Mouse (Mus musculus) forebrain, embryonic 10.5 days (tissue): Measurements from ENCODE around the gene Hmx3. TPM values are rescaled to one million over a fixed set of nuclear protein-coding genes. Genes with fewer than 3 reads are reported as not detected.

Experiments
- DNase-seq: peaks from one replicate; pipeline ENCODE4 v3.0.0-alpha.2; 2017; ENCODE audit warnings: low spot score; ENCODE audit errors: extremely low spot score
- H3K27ac ChIP-seq: fragments of 300-500 bp; sonication (generic); 2 replicates; pipeline ENCODE4 v1.5.1; 2016; ENCODE audit warnings: mild to moderate bottlenecking
- H3K27me3 ChIP-seq: fragments of 300-500 bp; sonication (generic); 2 replicates; pipeline ENCODE4 v1.6.1; 2016; ENCODE audit warnings: mild to moderate bottlenecking; ENCODE audit not compliant: poor library complexity, severe bottlenecking
- H3K36me3 ChIP-seq: fragments of 300-500 bp; sonication (generic); replicated peaks from 2 replicates; pipeline ENCODE4 v1.6.1; 2016; ENCODE audit warnings: mild to moderate bottlenecking, moderate library complexity
- H3K4me1 ChIP-seq: fragments of 300-500 bp; sonication (generic); 2 replicates; pipeline ENCODE4 v1.6.1; 2016
- H3K4me3 ChIP-seq: fragments of 300-500 bp; sonication (generic); 2 replicates; pipeline ENCODE4 v1.5.1; 2016; ENCODE audit warnings: mild to moderate bottlenecking, moderate library complexity
- H3K9me3 ChIP-seq: fragments of 300-500 bp; sonication (generic); 2 replicates; pipeline ENCODE4 v1.6.1; 2016; ENCODE audit warnings: mild to moderate bottlenecking, moderate library complexity
- WGBS: fragments of 180-500 bp; shearing (Covaris S2); methylation state at CpG from one replicate; pipeline ENCODE4 v1.1.7; 2016; 5-methylcytosine and 5-hydroxymethylcytosine counted together
- polyA plus RNA-seq: library from polyadenylated mRNA; unstranded; fragments of >200 nt; fragmentation: Nextera tagmentation; extraction: Ambion mirVana; gene quantifications from 2 replicates; pipeline ENCODE4 v1.2.1, GENCODE M21; 2016

Gene Hmx3
- not detected in 2 replicates for polyA plus RNA-seq

DNA sequence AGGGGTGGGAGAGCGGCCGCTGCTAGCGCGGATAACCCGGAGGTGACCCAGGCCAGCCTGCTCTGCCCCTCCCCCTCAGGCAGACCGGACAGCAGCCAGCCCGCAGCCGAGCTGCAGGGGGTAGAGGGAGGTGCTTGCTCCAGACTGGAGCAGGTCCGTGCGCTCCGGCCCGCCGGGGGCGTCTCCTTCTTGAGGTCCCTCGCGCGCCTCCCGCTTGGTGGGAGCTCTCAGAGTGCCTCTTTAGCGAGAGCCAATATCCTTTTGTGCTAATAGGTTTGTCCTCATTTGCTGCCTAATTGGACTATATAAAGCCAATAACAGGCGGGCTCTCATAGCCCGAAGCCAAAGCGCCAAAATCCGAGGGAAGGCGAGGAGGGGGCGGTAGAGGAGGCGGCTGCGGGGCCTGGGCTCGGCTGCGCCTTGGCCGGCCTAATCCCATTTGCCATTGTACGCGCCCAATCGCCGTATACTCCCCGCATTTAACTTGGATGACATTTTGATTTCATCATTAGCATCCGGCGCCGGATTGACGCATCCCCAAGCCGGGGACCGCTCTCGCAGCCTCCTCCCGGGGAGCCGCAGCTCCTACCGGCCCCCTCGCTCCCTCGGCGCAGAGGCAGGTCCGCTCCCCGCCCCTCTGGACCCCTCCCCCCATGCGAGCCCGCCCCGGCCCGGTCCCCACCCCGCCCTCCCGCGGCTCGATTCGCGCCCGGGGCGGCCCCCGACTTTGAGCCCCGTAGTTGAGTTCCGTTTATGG is at the start of gene Hmx3:
Hmx3 (plus strand) TSS at position 753 of the 757 bp plus-strand sequence.
- peaks cover 36% of the 10 kb centered on the region for H3K4me1 ChIP-seq
- peak within 1 kb of the TSS; percentile 56 for H3K4me3 ChIP-seq
- peak; percentile 77 for DNase-seq
- H3K36me3 ChIP-seq, result no peaks in the 10 kb centered on the region
- peaks cover 100% of the 10 kb centered on the region for H3K27me3 ChIP-seq
- WGBS, result under 1% methylated on average over 65 of the region's 65 CpGs
- H3K9me3 ChIP-seq, result no peaks in the 10 kb centered on the region
- H3K27ac ChIP-seq, result peak within 1 kb of the TSS; percentile 60; the same call in 1 of the 2 replicates

GRCm38 (mm10) chr7:131503739-131504138 is 38.9 kb upstream of the Hmx3 start:
- WGBS, result 76% methylated on average over 2 of the region's 2 CpGs
- Histone ChIP-seq H3K36me3 (no peaks in the 10 kb centered on the region), H3K4me1 (no peaks in the 10 kb centered on the region), H3K9me3 (no peaks in the 10 kb centered on the region), H3K4me3 (no peak overlapping the region), H3K27ac (no peak overlapping the region), H3K27me3 (no peaks in the 10 kb centered on the region)
- DNase-seq, result no peak

DNA sequence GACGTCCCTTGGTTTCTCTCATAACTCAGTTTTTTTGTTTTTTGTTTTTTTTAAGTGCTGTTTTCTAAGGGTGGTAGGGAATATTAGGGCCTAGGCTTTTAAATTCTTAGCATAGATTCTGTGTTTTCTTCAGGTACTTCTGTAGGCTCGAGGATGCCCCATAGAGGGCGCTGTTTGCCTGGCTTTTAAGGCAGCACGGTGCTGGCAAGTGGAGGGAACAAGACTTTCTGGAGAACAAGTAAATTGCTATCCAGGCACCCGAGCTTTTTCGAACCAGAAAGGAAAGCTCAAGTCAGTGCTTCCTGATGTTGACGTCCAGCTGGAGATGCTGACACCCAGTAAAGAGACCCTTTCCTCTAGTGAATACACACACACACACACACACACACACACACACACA is 2.7 kb upstream of the Hmx3 start:
- Histone ChIP-seq H3K4me3 (no peak overlapping the region), H3K27me3 (peaks cover 99% of the 10 kb centered on the region), H3K4me1 (peaks cover 36% of the 10 kb centered on the region), H3K9me3 (no peaks in the 10 kb centered on the region), H3K36me3 (no peaks in the 10 kb centered on the region), H3K27ac (no peak overlapping the region)
- peak; percentile 87 for DNase-seq
- 0% methylated on average over 7 of the region's 7 CpGs for WGBS

- no peaks in the 10 kb centered on the region for H3K36me3 ChIP-seq
- H3K27ac ChIP-seq, result no peak overlapping the region
- peaks cover 100% of the 10 kb centered on the region for H3K27me3 ChIP-seq
- H3K4me3 ChIP-seq, result peak overlapping the region; percentile 56
- H3K4me1 ChIP-seq, result peaks cover 36% of the 10 kb centered on the region
- under 1% methylated on average over 41 of the region's 41 CpGs for WGBS
- no peaks in the 10 kb centered on the region for H3K9me3 ChIP-seq
- DNase-seq, result peak; percentile 37
Measured at GRCm38 (mm10) chr7:131541184-131542114, 1.2 kb upstream of the Hmx3 start.

GRCm38 (mm10) chr7:131542872-131543622 is 380 bp downstream of the Hmx3 start:
- WGBS, result under 1% methylated on average over 68 of the region's 71 CpGs
- peak overlapping the region; percentile 56 for H3K4me3 ChIP-seq

GRCm38 (mm10) chr7:131543623-131544481 is 1.2 kb downstream of the Hmx3 start:
- Histone ChIP-seq H3K4me1 (peaks cover 36% of the 10 kb centered on the region), H3K9me3 (no peaks in the 10 kb centered on the region), H3K27me3 (peaks cover 100% of the 10 kb centered on the region), H3K36me3 (no peaks in the 10 kb centered on the region), H3K4me3 (peak overlapping the region; percentile 56), H3K27ac (no peak overlapping the region)
- DNase-seq, result peak; percentile 65
- WGBS, result under 1% methylated on average over 75 of the region's 75 CpGs

More at GRCm38 (mm10) chr7:131542872-131543622, 380 bp downstream of the Hmx3 start:
- Histone ChIP-seq H3K4me1 (peaks cover 36% of the 10 kb centered on the region), H3K27ac (peak overlapping the region; percentile 60; the same call in 1 of the 2 replicates), H3K27me3 (peaks cover 100% of the 10 kb centered on the region), H3K9me3 (no peaks in the 10 kb centered on the region), H3K36me3 (no peaks in the 10 kb centered on the region)
- peak; percentile 60 for DNase-seq

GRCm38 (mm10) chr7:131544871-131545270 is 2.2 kb downstream of the Hmx3 start:
- H3K4me3 ChIP-seq, result no peak overlapping the region
- H3K4me1 ChIP-seq, result peaks cover 36% of the 10 kb centered on the region
- no peak for DNase-seq

GRCm38 (mm10) chr7:131545701-131546385 is 3.2 kb downstream of the Hmx3 start:
- H3K36me3 ChIP-seq, result no peaks in the 10 kb centered on the region
- H3K27ac ChIP-seq, result no peak overlapping the region
- H3K27me3 ChIP-seq, result peaks cover 100% of the 10 kb centered on the region
- peaks cover 36% of the 10 kb centered on the region for H3K4me1 ChIP-seq
- no peak overlapping the region for H3K4me3 ChIP-seq
- 1% methylated on average over 13 of the region's 13 CpGs for WGBS
- no peak for DNase-seq
- no peaks in the 10 kb centered on the region for H3K9me3 ChIP-seq

More at GRCm38 (mm10) chr7:131544871-131545270, 2.2 kb downstream of the Hmx3 start:
- Histone ChIP-seq H3K27ac (no peak overlapping the region), H3K9me3 (no peaks in the 10 kb centered on the region), H3K27me3 (peaks cover 100% of the 10 kb centered on the region), H3K36me3 (no peaks in the 10 kb centered on the region)
- WGBS, result under 1% methylated on average over 5 of the region's 5 CpGs

- H3K9me3 ChIP-seq, result no peaks in the 10 kb centered on the region
- H3K27me3 ChIP-seq, result peaks cover 100% of the 10 kb centered on the region
- H3K36me3 ChIP-seq, result no peaks in the 10 kb centered on the region
- H3K4me1 ChIP-seq, result peaks cover 32% of the 10 kb centered on the region
- H3K4me3 ChIP-seq, result no peak overlapping the region
- no peak overlapping the region for H3K27ac ChIP-seq
- no peak for DNase-seq
- WGBS, result 0% methylated on average over 2 of the region's 2 CpGs
Measured at GRCm38 (mm10) chr7:131546423-131546822, 3.8 kb downstream of the Hmx3 start.

- Histone ChIP-seq H3K4me1 (peaks cover 27% of the 10 kb centered on the region), H3K27ac (no peak overlapping the region), H3K27me3 (peaks cover 100% of the 10 kb centered on the region), H3K4me3 (no peak overlapping the region), H3K36me3 (no peaks in the 10 kb centered on the region), H3K9me3 (no peaks in the 10 kb centered on the region)
- DNase-seq, result peak; percentile 27
- under 1% methylated on average over 5 of the region's 5 CpGs for WGBS
Measured at GRCm38 (mm10) chr7:131547481-131547880, 4.8 kb downstream of the Hmx3 start.

- Histone ChIP-seq H3K36me3 (no peaks in the 10 kb centered on the region), H3K4me1 (peaks cover 27% of the 10 kb centered on the region), H3K4me3 (no peak within 1 kb of the TSS), H3K27me3 (peaks cover 100% of the 10 kb centered on the region), H3K27ac (no peak within 1 kb of the TSS), H3K9me3 (no peaks in the 10 kb centered on the region)
- WGBS, result 5% methylated on average over 3 of the region's 3 CpGs
- no peak for DNase-seq
Measured at GRCm38 (mm10) chr7:131548473-131548872, 5.8 kb downstream of the Hmx3 start, which contains the start of gene Hmx2. TSS of gene Hmx2 (plus strand) at chr7:131548773.
